Mouse (Mus musculus): Measurements from ENCODE around the gene Jaml.
"Not testable (repeated sequence)": the region's sequence is repeated elsewhere in the genome, so short reads cannot be mapped to it uniquely, and the experiment has no call there.

Gene Jaml

DNA sequence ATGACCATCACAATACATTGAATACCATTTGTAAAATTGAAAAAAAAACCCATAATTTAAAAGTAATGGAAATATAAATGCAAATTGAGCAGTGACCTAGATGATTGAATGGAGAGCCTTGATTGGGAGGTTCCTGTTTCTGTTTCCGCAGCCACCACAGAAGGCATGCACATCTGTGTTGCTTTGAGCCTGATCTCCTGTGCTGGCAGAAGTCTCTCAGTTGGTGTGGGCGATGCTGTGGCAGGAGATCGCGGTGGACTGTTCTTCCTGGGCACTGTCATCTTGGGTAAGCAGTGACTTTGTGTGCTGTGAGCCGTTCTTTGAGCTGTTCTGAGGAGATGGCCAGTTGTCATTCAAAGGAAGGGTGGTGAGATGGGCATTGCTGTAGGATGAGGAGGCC, at the start of gene Jaml:
Gene Jaml (plus strand): TSS at position 173 of the 400 bp plus-strand sequence.
- DNase-seq (ENCODE audit: low spot score) = peak; percentile 65

DNA sequence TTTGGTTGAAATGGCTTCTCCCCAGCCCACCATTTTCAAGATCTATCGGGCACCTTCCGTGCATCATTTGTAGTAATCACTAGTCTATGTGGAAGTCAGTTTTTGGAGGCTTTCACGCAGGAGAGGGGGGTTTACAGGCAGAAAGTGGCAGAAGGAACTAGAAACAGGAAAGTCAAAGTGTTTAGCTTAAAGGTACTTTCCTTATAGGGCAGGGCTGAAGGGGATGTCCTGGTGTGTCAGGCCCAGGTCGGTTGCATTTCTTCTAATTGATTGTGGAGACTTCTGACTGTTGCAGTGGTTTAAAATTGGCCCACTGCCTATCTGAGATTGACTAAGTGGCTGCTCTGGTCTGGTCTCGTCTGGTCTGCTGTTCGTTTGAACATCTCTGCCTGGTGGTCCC, 48.6 kb upstream of the Jaml start:
- DNase-seq (ENCODE audit: low spot score) = no peak

DNA sequence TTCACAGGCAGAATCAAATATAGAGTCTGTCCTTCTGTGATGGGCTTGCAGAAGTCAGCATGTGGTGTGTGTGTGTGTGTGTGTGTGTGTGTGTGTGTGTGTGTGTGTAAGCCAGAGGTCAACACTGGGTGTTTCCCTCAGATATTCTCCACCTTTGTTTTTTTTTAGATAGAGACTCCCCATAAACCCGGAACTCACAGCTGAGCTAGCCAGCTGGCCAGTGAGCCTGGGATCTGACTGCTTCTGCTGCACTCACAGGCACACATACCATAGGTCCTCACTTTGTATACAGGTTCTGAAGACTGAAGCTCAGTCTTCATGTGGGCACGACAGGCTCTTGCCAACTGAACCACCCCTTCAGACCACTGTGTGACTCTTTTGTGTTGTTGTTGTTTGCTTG, 46.7 kb upstream of the Jaml start:
- DNase-seq (ENCODE audit: low spot score) = no peak

DNA sequence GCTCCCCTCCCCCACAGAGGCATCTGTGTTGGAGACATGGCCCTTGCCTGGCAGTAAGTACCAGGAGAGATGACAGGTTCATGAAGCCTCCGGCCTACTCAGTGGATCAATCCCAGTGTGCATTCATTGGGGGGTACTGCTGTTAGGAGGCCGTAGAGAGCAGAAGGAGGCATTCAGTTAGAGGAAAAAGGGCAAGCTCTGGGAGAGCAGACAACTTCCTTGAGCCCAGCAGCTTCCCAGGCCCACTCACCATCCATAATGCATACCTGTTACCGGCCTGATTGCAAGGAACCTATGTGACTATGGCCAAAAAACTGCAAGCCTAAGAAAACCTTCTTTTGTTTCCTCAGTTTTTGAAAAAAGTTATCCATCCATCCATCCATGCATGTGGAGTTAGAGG, 44.5 kb upstream of the Jaml start:
- no peak for DNase-seq (ENCODE audit: low spot score)

DNA sequence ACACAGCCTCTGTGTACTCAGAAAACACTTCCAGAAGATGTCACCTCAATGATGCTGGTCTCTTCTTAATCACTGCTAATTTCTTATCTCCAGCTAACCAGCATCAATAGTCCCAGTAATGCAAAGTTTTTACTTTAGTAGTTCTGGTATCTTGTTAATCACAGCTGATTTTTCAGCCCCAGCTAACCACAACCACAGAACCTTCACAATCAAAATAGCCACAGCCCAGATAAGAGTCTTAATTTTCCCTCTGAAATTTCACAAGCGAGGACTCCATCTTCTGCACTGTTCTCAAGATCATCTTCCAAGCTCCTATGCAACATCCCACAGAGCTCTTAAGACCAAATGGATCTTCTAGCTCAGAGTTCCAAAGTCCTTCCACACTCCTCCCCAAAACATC, 41.2 kb upstream of the Jaml start:
- DNase-seq (ENCODE audit: low spot score) = not testable (repeated sequence)

DNA sequence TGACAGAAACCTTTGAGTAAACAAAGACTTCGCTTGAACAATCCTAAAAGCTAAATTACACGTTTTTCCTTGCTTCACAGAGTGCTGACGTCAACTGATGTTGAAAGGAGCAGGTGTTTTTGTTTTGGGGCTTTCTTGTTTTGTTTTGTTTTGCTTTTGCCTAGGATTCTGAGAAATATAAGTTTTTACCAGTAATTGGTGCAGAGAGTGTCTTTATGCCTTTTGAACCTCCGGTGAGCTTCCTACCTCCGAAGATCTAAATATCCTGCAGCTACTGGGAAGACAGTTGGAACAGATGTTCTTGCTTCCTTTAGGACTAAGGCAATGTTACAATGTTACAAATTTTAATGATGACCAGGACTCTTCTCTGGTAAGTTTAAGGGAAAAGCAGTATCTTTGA, 39.5 kb upstream of the Jaml start, which contains the start of gene Mpzl2:
Gene Mpzl2 (plus strand): TSS at position 301 of the 400 bp plus-strand sequence.
- no peak for DNase-seq (ENCODE audit: low spot score)

DNA sequence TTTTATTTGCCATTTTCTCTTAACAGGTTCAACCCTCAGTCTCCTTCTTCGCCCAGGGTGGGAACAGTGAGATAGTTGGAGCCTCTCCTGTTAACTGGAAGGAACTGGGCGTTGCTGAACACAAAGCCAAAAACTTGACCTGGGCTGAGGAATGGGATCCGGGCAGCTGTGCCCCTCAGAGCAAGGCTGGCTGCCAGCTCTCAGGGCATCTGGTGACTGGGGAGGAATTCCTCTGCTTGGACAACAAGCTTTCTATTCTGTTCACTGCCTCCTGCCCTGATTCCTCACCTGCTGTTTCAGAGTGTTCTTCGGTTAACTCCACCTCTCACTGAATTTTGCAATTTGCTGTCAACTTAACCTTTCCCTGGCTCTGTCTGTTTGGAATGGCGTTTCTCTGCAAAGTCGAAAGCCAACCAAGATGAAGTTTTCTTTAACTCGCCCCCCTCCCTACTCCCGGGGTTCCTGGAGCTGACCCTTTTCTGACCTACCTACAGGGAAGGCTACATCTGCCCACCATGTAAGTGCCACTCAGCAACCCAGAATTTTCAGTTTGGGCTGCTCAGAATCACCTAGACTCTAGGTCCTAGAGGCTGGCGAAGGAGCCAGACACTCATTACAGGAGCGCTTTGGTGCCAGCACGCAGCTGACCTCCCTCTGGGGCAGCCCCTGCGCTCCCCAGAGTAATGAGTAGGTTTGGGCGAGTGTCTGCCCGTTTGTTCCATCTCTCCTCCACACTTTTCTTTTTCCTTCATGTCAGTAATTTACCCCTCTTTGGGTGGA, 38.7 kb upstream of the Jaml start:
- DNase-seq (ENCODE audit: low spot score) = no peak

DNA sequence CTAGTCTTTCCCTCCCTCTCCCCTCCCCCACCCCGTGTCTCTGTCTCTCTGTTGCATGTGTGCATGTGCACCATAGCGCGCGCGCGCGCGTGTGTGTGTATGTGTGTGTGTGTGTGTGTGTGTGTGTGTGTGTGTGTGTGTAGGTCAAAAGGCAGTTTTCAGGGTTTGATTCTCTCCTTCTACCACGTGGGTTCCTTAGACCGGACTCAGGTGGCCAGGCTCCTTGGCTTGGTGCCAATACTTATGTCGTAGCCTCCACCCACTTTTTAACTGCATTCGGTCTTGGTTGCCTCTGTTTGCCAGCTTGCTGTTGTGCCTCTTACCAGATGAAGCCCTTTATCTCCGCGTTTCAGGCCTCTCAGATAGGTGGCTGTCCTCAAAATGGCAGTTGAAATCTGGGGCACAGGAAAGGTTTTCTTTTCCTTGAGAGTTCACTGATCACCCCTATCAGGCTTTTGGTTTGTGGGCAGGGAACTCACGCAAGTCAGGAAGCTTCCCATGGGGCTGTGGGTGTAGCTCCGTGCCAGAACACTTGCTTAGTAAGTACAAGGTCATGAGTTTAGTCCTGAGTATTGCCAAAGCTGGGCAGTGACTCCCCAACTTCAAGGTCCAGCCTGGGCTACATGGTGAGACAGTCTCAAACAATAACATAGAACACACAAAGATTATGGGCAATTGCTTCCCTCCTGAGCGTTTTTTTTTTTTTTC, 37.7 kb upstream of the Jaml start:
- peak; percentile 14 for DNase-seq (ENCODE audit: low spot score)

DNA sequence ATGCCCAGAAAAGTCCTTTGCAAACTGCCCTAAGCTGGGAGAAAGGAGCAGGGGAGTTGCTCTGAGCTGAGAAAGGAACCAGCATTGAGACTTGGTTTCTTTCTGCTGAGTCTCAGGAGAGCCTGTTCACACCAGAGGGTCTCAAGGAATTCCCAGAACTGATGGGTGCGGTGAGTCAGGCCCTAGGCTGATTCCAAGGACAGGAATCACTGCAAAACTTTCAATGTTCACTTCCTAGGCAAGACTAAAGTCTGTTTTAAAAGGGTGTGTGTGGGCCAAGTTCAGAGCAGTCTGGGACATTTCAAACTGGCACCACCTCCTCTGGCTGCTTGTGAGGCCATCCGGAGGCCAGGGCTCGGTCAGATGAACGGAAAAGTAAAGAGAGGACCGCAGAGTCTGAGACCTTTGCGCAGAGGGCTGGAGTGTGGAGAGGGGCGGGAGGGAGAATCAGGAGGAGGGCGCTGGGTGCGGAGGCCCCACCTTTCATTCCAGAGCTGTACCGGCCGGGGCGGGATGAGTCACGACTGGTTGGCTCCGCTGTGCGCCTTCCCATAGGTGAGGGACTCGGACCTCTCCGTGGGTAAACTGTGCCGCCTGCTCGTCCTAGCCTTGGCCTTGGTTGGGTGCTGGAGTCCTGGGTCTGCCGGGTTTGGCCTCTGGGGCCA, 36.8 kb upstream of the Jaml start:
- peak; percentile 3 for DNase-seq (ENCODE audit: low spot score)

DNA sequence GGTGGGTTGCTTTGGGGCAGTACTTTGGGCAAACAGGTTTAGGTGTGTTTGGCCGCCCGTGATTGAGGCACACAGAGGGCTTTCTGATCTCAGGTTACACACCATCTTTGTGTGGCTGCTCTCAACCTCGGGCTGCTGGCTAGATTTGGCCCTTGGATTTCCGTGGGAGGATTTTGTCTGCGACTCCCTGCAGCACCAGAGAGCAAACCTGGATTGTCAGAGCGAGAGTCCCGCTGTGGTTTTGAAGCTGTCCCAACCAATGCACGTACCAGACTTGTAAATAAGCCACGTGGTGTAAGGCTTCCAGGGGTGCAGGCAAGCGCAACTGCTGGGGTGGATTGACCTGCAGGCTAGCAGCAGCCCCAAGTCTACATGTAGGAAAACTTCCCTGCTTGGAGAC, 36.0 kb upstream of the Jaml start:
- DNase-seq (ENCODE audit: low spot score) = peak; percentile 19

DNA sequence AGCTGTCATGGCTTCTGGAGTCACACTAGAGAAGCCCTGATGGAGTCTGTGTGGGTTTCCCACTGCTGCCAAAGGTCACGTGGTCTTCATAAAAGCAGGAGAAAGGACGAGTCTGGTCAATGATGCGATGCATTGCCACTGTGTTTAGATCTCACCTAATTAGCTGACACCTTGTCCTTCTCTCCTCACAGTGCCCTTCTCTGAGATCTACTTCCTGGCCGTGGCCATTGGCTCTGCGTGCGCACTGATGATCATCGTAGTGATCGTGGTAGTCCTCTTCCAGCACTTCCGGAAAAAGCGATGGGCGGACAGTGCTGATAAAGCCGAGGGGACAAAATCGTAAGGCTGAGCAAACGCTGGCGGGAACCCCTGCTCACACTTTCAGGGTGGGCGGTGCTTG, 32.0 kb upstream of the Jaml start:
- DNase-seq (ENCODE audit: low spot score) = no peak

DNA sequence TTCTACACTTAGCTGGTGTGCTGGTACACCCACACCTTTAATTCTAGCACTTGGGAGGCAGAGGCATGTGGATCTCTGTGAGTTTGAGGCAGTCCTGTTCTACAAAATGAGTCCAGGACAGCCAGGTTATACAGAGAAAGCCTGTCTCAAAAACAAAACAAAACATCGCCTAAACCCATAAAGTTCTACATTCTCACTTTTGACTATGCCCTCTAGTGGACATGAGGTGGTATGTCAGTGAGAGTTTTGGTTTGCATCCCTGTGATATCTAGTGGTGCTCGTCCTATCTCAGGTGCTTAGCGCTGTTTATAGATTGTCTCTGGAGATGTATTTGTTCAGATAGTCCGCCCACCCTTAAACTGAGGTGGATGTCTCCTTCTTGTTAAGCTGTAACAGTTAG, 30.5 kb upstream of the Jaml start:
- DNase-seq (ENCODE audit: low spot score) = peak; percentile 54

DNA sequence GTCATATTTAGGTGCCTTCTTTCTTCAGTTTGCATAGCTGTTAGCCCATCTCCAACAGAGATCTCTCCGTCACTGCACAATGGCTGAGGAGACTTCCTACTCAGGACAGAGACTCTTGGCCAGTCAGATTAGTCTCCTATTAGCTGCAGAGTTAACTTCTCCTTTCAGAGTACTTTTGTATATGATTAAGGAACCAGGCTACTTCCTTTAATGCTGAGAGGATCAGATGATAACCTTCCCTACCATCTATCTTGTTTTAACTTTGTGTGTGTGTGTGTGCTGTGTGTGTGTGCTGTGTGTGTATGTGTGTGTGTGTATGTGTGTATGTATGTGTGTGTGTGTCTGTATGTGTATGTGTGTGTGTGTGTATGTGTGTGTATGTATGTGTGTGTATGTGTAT, 29.3 kb upstream of the Jaml start:
- DNase-seq (ENCODE audit: low spot score) = no peak

DNA sequence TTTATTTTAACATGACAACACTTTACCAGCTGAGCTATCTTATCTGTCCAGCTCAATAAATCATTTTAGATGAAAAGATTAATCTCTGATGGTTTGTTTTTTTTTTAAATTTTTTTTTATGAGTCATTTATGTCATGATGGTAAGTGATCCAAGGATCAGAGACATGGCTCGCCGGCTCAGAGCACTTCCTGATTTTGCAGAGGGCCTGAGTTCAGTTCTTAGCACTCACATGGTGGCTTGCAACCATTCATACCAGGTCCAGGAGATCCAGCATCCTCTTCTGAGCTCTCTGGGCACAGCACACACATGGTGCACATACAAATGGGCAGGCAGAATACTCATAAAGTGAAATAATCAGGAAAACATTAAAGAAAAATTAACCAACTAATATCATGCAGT, 28.7 kb upstream of the Jaml start:
- no peak for DNase-seq (ENCODE audit: low spot score)

DNA sequence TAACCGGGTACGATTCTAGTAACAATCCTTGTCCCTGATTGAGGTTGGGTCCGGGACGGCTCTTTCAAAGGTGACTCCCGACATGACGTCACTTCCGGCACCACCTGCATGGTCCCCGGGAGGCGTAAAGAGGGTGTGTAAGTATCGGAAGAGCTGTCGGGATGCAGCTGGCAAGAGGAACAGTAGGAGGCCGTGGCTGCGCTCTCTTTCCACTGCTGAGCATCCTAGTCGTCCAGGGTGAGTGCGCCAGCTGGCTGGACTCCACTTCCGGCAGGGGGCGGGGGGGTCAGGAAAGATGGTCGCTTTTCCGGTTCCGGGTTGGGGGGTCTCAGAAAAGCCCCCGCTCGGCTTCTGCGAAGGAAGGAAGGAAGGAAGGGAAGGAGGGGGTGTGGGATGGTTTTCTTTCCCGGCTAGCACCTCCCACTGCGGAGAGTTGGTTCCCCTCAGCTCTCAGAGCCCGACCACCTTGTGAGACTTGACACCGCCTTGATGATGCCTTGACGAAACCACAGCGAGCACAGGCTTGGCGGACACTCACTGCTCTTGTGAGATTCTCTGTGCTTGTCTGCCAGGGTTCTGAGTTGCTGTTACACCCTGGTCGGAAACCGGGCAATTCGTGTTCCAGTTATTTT, 23.8 kb upstream of the Jaml start, which contains the start of gene Mpzl3:
Gene Mpzl3 (plus strand): TSS at position 105 of the 632 bp plus-strand sequence.
- peak; percentile 84 for DNase-seq (ENCODE audit: low spot score)

DNA sequence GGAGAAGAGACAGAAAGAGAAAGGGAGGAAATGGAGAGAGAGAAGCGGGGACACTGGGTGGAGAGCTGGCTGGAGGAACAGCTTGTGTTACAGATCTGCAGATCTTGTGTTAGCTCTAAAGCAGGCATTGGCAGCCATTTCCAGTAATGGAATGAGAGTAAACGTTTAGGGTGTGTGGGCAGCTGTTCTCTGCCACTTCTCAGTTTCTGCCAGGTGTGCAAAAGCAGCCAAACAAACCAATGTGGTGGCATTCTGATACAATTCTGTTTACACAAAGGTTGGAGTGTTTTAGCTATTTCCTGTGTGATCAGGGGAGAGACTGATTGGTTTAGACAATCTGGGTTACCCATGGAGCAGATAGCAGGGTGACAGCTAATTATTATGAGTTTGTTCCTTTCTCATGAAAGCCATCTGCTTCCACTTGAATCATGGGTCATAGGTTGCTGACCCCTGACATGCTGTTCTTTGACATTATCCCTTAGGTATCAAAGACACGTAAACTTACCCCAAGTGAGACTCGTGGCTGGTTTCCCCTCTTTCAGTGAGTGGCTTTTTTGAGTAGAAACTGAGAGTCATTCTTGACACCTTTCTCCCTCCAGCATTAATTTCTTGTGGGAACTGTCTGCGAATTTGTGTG, 20.6 kb upstream of the Jaml start:
- peak; percentile 12 for DNase-seq (ENCODE audit: low spot score)

DNA sequence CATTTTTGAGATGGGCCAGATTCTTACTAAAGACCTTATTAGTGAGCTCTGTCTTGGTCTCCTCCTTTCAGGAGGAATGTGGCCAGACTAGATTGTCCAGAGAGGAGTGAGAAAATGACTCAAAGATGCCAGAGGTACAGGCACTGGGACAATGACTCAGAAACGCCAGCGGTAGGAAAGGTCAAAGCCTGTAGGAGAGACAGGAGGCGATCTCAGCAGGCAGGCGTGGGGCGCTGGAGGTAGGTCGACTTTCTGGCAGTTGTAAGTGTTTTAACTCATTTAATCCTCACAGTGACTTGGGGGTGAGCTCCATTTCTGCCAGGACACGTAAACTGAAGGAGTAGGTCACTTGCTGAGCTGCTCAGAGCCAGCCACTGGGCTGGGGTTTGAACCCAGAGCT, 18.8 kb upstream of the Jaml start:
- DNase-seq (ENCODE audit: low spot score) = no peak

DNA sequence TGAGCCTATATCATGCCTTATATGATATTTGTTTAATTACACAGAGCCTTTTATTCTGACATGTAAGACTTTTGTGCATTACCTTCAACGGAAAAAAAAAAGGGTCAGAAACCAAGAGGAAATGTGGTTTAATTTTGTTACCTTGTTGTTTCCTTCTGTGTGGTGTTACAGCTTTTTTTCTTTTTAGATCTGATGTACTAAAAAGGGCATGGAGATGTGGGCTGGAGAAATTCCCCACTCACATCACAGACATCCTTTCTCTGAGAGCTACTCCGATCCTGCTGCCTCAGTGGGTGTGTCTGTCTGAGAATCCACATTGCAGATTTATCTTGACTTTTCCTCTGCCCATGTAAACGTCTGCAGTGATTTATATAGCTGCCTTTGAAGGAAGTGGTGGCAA, 16.3 kb upstream of the Jaml start:
- DNase-seq (ENCODE audit: low spot score) = peak; percentile 70

DNA sequence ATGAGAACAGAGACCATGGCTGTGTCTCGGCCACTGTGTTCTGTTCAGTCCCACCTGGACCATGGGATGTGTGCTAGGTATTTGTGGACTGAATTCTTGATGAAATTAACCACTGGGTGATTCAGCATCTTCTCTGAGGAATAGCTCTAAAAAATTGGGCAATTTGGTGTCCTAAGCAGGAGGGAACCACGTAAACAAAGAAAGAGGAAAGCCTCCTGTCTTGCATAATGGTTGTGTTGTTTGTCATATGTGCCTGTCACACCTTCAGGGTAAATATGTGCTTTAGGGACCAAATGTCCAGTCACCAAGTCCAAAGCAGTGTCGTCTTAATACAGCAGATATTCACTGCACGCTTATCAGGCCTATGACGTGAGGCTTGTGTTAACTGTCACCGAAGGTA, 14.6 kb upstream of the Jaml start:
- no peak for DNase-seq (ENCODE audit: low spot score)

DNA sequence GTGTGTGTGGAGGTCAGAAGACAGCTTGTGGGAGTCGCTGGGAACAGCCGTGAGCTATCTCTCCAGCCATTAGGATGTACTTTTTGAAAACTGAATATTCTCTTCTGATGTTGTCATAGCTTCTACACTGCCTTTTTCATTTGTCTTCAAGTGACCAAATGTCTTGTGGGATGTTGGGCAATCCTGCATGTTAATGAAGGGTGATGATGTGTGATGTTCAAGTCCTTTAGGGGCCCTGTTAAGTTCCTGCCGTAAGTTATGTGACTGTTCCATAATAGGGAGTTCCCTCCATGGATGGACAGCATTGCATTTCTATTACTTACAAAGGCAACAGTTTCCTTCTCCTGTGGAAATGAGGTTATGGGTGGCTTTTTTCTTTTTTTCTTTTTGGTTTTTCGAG, 12.2 kb upstream of the Jaml start:
- no peak for DNase-seq (ENCODE audit: low spot score)

DNA sequence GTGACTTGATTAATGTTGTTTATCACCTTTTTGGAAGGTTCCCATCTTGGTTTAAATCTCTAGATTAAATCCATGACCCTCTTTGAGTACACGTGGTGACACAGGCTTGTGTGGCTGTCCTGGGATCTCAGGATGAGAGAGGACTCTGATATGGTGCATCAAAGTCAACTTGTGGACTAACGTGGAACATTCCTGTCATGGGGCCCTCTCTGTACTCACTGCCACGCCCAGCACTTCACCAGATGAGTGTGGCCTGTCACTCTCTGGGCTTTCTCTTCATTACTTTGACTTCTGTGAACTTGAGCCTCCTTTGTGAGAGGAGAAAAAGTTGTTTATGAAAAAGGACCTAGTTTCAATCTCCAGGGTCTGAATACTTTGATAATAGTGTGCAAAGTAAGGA, 7.2 kb upstream of the Jaml start:
- DNase-seq (ENCODE audit: low spot score) = no peak

DNA sequence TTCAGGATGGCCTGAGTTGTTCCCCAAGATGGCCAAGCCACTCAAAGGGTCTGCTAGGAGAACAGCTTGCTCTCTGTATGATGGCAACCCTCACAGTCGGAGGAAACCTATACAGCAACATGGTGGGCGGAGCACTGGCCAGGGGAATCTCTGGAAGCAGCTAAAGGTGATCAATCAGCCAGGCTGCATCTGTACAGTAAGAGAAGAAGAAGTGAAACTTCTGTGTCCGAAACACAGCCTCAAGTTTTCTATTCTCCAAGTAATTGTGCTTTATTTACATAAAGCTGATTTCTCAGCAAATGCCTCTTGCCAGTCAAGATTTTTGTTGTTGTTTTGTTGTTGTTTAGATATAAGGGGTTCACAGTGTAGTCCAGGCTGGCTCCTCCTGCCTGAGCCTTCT, 1.1 kb upstream of the Jaml start:
- DNase-seq (ENCODE audit: low spot score) = no peak

All from T-cell, adult 2 months (primary cell).